Comparison of ENCODE assay signal across 9 mouse cellular contexts in genomic region chr11:98326741-98327135, GRCm38 (mm10). TPM values are rescaled to one million over a fixed set of nuclear protein-coding genes. Genes with fewer than 3 reads are reported as not detected.
DNase-seq lines count a peak whose midpoint lies in the region; ATAC-seq and TF ChIP-seq lines count a peak whose summit lies in the region.
"Had no signal": no experiment of that assay in that cellular context is flagged by ENCODE, and none has a peak within 500 bp of the region (broad histone marks: within the 10 kb centered on the region; RNA-seq: fewer than 3 reads in every experiment).

No protein-coding gene starts in this region.

- H3K9ac ChIP-seq in liver, embryonic 12.5 days: no peak overlapping the region
- no peak overlapping the region for H3K9ac ChIP-seq in liver, postnatal 0 days (replicated peaks)
- H3K9ac ChIP-seq in hindbrain, embryonic 15.5 days: peak overlapping the region; percentile 61
- H3K9ac ChIP-seq in neural tube, embryonic 14.5 days (replicated peaks; ENCODE audit: low read depth, low read length): peak overlapping the region; percentile 63

- H3K4me2 ChIP-seq in liver, embryonic 12.5 days: peak overlapping the region; percentile 28; the same call in 1 of the 2 replicates
- H3K4me2 ChIP-seq in liver, postnatal 0 days (ENCODE audit: low read depth, low read length): no peak overlapping the region; the same call in 1 of the 2 replicates
- peak overlapping the region; percentile 55 for H3K4me2 ChIP-seq in hindbrain, embryonic 15.5 days
- H3K4me2 ChIP-seq in neural tube, embryonic 14.5 days (ENCODE audit: low read depth, low read length): peak overlapping the region; percentile 43

- under 1% methylated on average over 19 of the region's 19 CpGs for WGBS in liver, embryonic 12.5 days (ENCODE audit: insufficient replicate concordance)
- WGBS in liver, postnatal 0 days (ENCODE audit: insufficient replicate concordance): under 1% methylated on average over 19 of the region's 19 CpGs
- WGBS in hindbrain, embryonic 15.5 days: under 1% methylated on average over 19 of the region's 19 CpGs
- WGBS in neural tube, embryonic 14.5 days: under 1% methylated on average over 19 of the region's 19 CpGs

- H3K9me3 ChIP-seq in liver, embryonic 12.5 days (replicated peaks): no peaks in the 10 kb centered on the region
- H3K9me3 ChIP-seq in liver, postnatal 0 days (ENCODE audit: low read length): no peaks in the 10 kb centered on the region
- no peaks in the 10 kb centered on the region for H3K9me3 ChIP-seq in hindbrain, embryonic 15.5 days
- H3K9me3 ChIP-seq in neural tube, embryonic 14.5 days (ENCODE audit: control insufficient read depth, low read length): no peaks in the 10 kb centered on the region

- no peaks in the 10 kb centered on the region for H3K36me3 ChIP-seq in liver, embryonic 12.5 days
- no peaks in the 10 kb centered on the region for H3K36me3 ChIP-seq in liver, postnatal 0 days (replicated peaks; ENCODE audit: insufficient read depth, low read length)
- H3K36me3 ChIP-seq in hindbrain, embryonic 15.5 days: no peaks in the 10 kb centered on the region
- H3K36me3 ChIP-seq in neural tube, embryonic 14.5 days (ENCODE audit: control insufficient read depth, insufficient read depth, low read length): no peaks in the 10 kb centered on the region

- H3K4me1 ChIP-seq in liver, embryonic 12.5 days: 0 out of 2 replicates have a peak, but pooled peaks cover 6% of the 10 kb centered on the region
- H3K4me1 ChIP-seq in liver, postnatal 0 days (ENCODE audit: insufficient read depth): peaks cover 15% of the 10 kb centered on the region; the same call in 1 of the 2 replicates
- peaks cover 26% of the 10 kb centered on the region for H3K4me1 ChIP-seq in hindbrain, embryonic 15.5 days (replicated peaks)
- H3K4me1 ChIP-seq in neural tube, embryonic 14.5 days (ENCODE audit: control insufficient read depth, insufficient read depth, low read length): 0 out of 2 replicates have a peak, but pooled peaks cover 4% of the 10 kb centered on the region

- peak; percentile 33 for DNase-seq in cerebellum, adult 11 months
- no peak for DNase-seq in cerebellum, adult 8-10 months
- DNase-seq in liver, postnatal 0 days: no peak
- DNase-seq in spleen, adult 12 weeks (ENCODE audit: low spot score): no peak
- no peak for DNase-seq in embryo, embryonic 10 days (ENCODE audit: low spot score)

- no peak for ATAC-seq in liver, embryonic 12.5 days
- no peak for ATAC-seq in liver, postnatal 0 days
- no peak for ATAC-seq in hindbrain, embryonic 15.5 days (ENCODE audit: low FRiP score, low read depth)
- ATAC-seq in neural tube, embryonic 14.5 days (ENCODE audit: low read depth): no peak

- no peak for TF ChIP-seq CTCF in liver, postnatal 0 days (IDR thresholded peaks at IDR 0.05; ENCODE audit: low read depth)

- H3K27me3 ChIP-seq in liver, embryonic 12.5 days (replicated peaks): peaks cover 100% of the 10 kb centered on the region
- H3K27me3 ChIP-seq in liver, postnatal 0 days (ENCODE audit: insufficient read depth, low read length): peaks cover 99% of the 10 kb centered on the region
- peaks cover 76% of the 10 kb centered on the region for H3K27me3 ChIP-seq in hindbrain, embryonic 15.5 days
- peaks cover 59% of the 10 kb centered on the region for H3K27me3 ChIP-seq in neural tube, embryonic 14.5 days (ENCODE audit: control insufficient read depth, insufficient read depth, low read length)

- TF ChIP-seq EP300 in liver, postnatal 0 days (IDR thresholded peaks at IDR 0.05; ENCODE audit: low read depth): no peak

- no peak overlapping the region for H3K4me3 ChIP-seq in liver, embryonic 12.5 days
- H3K4me3 ChIP-seq in liver, postnatal 0 days (ENCODE audit: low read depth, low read length): no peak overlapping the region; the same call in 1 of the 2 replicates
- peak overlapping the region; percentile 46 for H3K4me3 ChIP-seq in hindbrain, embryonic 15.5 days
- peak overlapping the region; percentile 41 for H3K4me3 ChIP-seq in neural tube, embryonic 14.5 days (ENCODE audit: low read depth, low read length)

- H3K27ac ChIP-seq in liver, embryonic 12.5 days: no peak overlapping the region
- no peak overlapping the region for H3K27ac ChIP-seq in liver, postnatal 0 days (ENCODE audit: low read depth)
- peak overlapping the region; percentile 87 for H3K27ac ChIP-seq in hindbrain, embryonic 15.5 days (replicated peaks)
- peak overlapping the region; percentile 82 for H3K27ac ChIP-seq in neural tube, embryonic 14.5 days (ENCODE audit: low read depth, low read length)

RNA-seq across cellular contexts. Expression of gene Neurod2, which starts 2.7 kb away (rescaled TPM):
- polyA plus RNA-seq in liver, embryonic 12.5 days (2016; fragmentation: Nextera tagmentation; extraction: Ambion mirVana): not detected in 2 replicates
- not detected in 2 replicates for polyA plus RNA-seq in liver, postnatal 0 days (2015; fragmentation: Nextera tagmentation; extraction: Ambion mirVana)
- polyA plus RNA-seq in hindbrain, embryonic 15.5 days (2015; fragmentation: Nextera tagmentation; extraction: Ambion mirVana): 20.9 and 28.6 TPM in 2 replicates
- polyA plus RNA-seq in neural tube, embryonic 14.5 days (2014; fragmentation: Nextera tagmentation; extraction: Ambion mirVana): 25.3 and 25.5 TPM in 2 replicates
- polyA plus RNA-seq: liver, adult 2 months had no signal

RNA-seq across cellular contexts. Expression of gene Ppp1r1b, which starts 21.5 kb away (rescaled TPM):
- 0.10 TPM in 1 of 2 replicates, not detected in the other for polyA plus RNA-seq in liver, embryonic 12.5 days (2016; fragmentation: Nextera tagmentation; extraction: Ambion mirVana)
- 5.4 and 6.6 TPM in 2 replicates for polyA plus RNA-seq in liver, postnatal 0 days (2015; fragmentation: Nextera tagmentation; extraction: Ambion mirVana)
- polyA plus RNA-seq in hindbrain, embryonic 15.5 days (2015; fragmentation: Nextera tagmentation; extraction: Ambion mirVana): 6.1 and 6.9 TPM in 2 replicates
- polyA plus RNA-seq in neural tube, embryonic 14.5 days (2014; fragmentation: Nextera tagmentation; extraction: Ambion mirVana): 1.3 and 2.4 TPM in 2 replicates

RNA-seq across cellular contexts. Expression of gene Stard3, which starts 31.4 kb away (rescaled TPM):
- polyA plus RNA-seq in liver, embryonic 12.5 days (2016; fragmentation: Nextera tagmentation; extraction: Ambion mirVana): 18.0 and 18.9 TPM in 2 replicates
- polyA plus RNA-seq in liver, postnatal 0 days (2015; fragmentation: Nextera tagmentation; extraction: Ambion mirVana): 14.5 and 15.4 TPM in 2 replicates
- polyA plus RNA-seq in hindbrain, embryonic 15.5 days (2015; fragmentation: Nextera tagmentation; extraction: Ambion mirVana): 36.5 and 40.3 TPM in 2 replicates
- 28.0 and 35.6 TPM in 2 replicates for polyA plus RNA-seq in neural tube, embryonic 14.5 days (2014; fragmentation: Nextera tagmentation; extraction: Ambion mirVana)

RNA-seq across cellular contexts. Expression of gene Tcap, which starts 56.9 kb away (rescaled TPM):
- polyA plus RNA-seq in liver, embryonic 12.5 days (2016; fragmentation: Nextera tagmentation; extraction: Ambion mirVana): not detected in 2 replicates
- polyA plus RNA-seq in liver, postnatal 0 days (2015; fragmentation: Nextera tagmentation; extraction: Ambion mirVana): 0.26 and 6.0 TPM in 2 replicates
- polyA plus RNA-seq in hindbrain, embryonic 15.5 days (2015; fragmentation: Nextera tagmentation; extraction: Ambion mirVana): 0.39 TPM in 1 of 2 replicates, not detected in the other
- polyA plus RNA-seq in neural tube, embryonic 14.5 days (2014; fragmentation: Nextera tagmentation; extraction: Ambion mirVana): 0.29 and 0.39 TPM in 2 replicates

RNA-seq across cellular contexts. Expression of gene Pnmt, which starts 59.5 kb away (rescaled TPM):
- polyA plus RNA-seq in liver, embryonic 12.5 days (2016; fragmentation: Nextera tagmentation; extraction: Ambion mirVana): 0.23 TPM in 1 of 2 replicates, not detected in the other
- polyA plus RNA-seq in liver, postnatal 0 days (2015; fragmentation: Nextera tagmentation; extraction: Ambion mirVana): not detected in 2 replicates
- polyA plus RNA-seq in hindbrain, embryonic 15.5 days (2015; fragmentation: Nextera tagmentation; extraction: Ambion mirVana): 3.7 and 4.0 TPM in 2 replicates
- polyA plus RNA-seq in neural tube, embryonic 14.5 days (2014; fragmentation: Nextera tagmentation; extraction: Ambion mirVana): 1.8 and 2.6 TPM in 2 replicates
- polyA plus RNA-seq: liver, adult 2 months had no signal

Comparison
In these comparisons a context has a peak if more than half of its experiments do, and no peak if none do; other contexts are left out.
1. H3K27ac ChIP-seq: peak in hindbrain, embryonic 15.5 days (single experiment) and neural tube, embryonic 14.5 days (single experiment); none in liver, embryonic 12.5 days (single experiment) and liver, postnatal 0 days (single experiment).
2. H3K4me3 ChIP-seq: peak in hindbrain, embryonic 15.5 days (single experiment) and neural tube, embryonic 14.5 days (single experiment); none in liver, embryonic 12.5 days (single experiment) and liver, postnatal 0 days (single experiment).
3. H3K9ac ChIP-seq: peak in hindbrain, embryonic 15.5 days (single experiment) and neural tube, embryonic 14.5 days (single experiment); none in liver, embryonic 12.5 days (single experiment) and liver, postnatal 0 days (single experiment).
4. RNA of gene Neurod2, which starts 2.7 kb away (polyA plus RNA-seq): 20.9 to 28.6 TPM in hindbrain, embryonic 15.5 days and 25.3 to 25.5 TPM in neural tube, embryonic 14.5 days; not detected in liver, embryonic 12.5 days and not detected in liver, postnatal 0 days; every median in the first group is over 10 times any median in the second.